Mouse (Mus musculus): ENCODE data around the gene Pla2g2c. TPM values are rescaled to one million over a fixed set of nuclear protein-coding genes. Genes with fewer than 3 reads are reported as not detected.

Gene Pla2g2c
- polyA plus RNA-seq, 1 experiment, result not detected

DNA sequence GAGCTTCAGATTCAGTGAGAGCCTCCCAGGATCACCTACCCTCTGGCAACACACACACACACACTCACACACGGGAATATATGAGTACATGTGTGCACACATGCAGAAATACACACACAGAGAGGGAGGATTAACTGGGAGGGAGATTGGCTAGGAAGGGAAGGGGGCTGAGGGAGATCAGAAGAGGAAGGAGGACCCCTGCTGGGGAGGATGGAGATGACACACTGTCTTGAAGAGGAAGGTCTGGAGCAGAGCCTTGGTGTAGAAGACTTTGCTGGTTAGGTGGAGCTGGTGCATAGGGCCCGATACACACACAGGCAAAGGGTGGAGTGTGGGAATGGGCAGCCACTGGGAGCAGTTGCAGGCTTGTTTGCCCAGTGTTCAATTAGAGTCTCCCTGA is 68.7 kb downstream of the Pla2g2c start:
- Histone ChIP-seq H3K79me3 (ENCODE audit: low read depth) (no peaks in the 10 kb centered on the region), H3K36me3 (ENCODE audit: control insufficient read depth, insufficient read depth) (no peaks in the 10 kb centered on the region), H3K79me2 (ENCODE audit: control insufficient read depth, insufficient read depth) (no peaks in the 10 kb centered on the region), H3K27me3 (ENCODE audit: control insufficient read depth, insufficient read depth, insufficient read length) (peaks cover 19% of the 10 kb centered on the region), H3K4me3 (ENCODE audit: insufficient read depth, poor library complexity, severe bottlenecking) (no peak overlapping the region), H3ac (ENCODE audit: control insufficient read depth, insufficient read length, low read depth) (no peak overlapping the region)
- TF ChIP-seq MYOD1 (IDR thresholded peaks at IDR 0.05; ENCODE audit: control insufficient read depth, insufficient read length, low read depth) (no peak), USF1 (IDR thresholded peaks at IDR 0.05; ENCODE audit: low read depth) (no peak), FOSL1 (IDR thresholded peaks at IDR 0.05; ENCODE audit: insufficient read depth, low read length, poor library complexity, severe bottlenecking) (no peak), MAX (IDR thresholded peaks at IDR 0.05) (no peak), CTCF (IDR thresholded peaks at IDR 0.05; ENCODE audit: control insufficient read depth, insufficient read depth, insufficient read length) (no peak)

DNA sequence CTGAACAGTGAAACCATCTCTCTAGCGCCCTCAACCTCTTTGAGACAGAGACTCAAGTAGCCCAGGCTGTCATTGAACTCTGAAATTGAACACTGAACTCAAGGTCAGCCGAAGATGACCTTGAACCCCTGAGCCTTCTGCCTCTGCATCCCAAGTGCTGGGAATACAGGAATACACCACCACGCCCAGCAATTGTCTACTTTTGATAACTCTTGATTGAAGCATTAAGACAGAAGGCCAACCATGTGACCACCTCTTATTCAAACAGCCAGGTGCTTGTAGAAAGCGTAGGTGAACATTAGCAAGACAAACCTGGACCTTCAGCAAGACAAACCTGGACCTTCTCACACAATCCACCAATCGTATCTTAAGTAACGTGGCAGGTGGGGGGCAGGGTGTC is 69.8 kb downstream of the Pla2g2c start:
- no peak overlapping the region for H3ac ChIP-seq (ENCODE audit: control insufficient read depth, insufficient read length, low read depth)

More for the DNA sequence above, 69.8 kb downstream of the Pla2g2c start:
- no peaks in the 10 kb centered on the region for H3K36me3 ChIP-seq (ENCODE audit: control insufficient read depth, insufficient read depth)
- H3K4me3 ChIP-seq (ENCODE audit: insufficient read depth, poor library complexity, severe bottlenecking), result no peak overlapping the region
- TF ChIP-seq MYOG (IDR thresholded peaks at IDR 0.05; ENCODE audit: control insufficient read depth, extremely low read depth, insufficient read length) (no peak), MAX (IDR thresholded peaks at IDR 0.05) (no peak), CEBPB (IDR thresholded peaks at IDR 0.05; ENCODE audit: low read depth) (no peak), CTCF (IDR thresholded peaks at IDR 0.05; ENCODE audit: control insufficient read depth, insufficient read depth, insufficient read length) (no peak), MYOD1 (IDR thresholded peaks at IDR 0.05; ENCODE audit: control insufficient read depth, insufficient read length, low read depth) (no peak), FOSL1 (IDR thresholded peaks at IDR 0.05; ENCODE audit: insufficient read depth, low read length, poor library complexity, severe bottlenecking) (no peak), USF1 (IDR thresholded peaks at IDR 0.05; ENCODE audit: low read depth) (no peak)
- no peaks in the 10 kb centered on the region for H3K79me3 ChIP-seq (ENCODE audit: low read depth)
- H3K79me2 ChIP-seq (ENCODE audit: control insufficient read depth, insufficient read depth), result no peaks in the 10 kb centered on the region
- peaks cover 19% of the 10 kb centered on the region for H3K27me3 ChIP-seq (ENCODE audit: control insufficient read depth, insufficient read depth, insufficient read length)

Other genes with a start within 250 kb of the Pla2g2c start
- gene Vwa5b1, start 88.9 kb upstream of the Pla2g2c start, polyA plus RNA-seq (2012; fragmentation: generic; extraction: Trizol), result not detected
- gene Ubxn10, start 12.4 kb downstream of the Pla2g2c start, polyA plus RNA-seq (2012; fragmentation: generic; extraction: Trizol), result not detected
- not detected for gene Pla2g2f, start 32.8 kb downstream of the Pla2g2c start, polyA plus RNA-seq (2012; fragmentation: generic; extraction: Trizol)
- gene Pla2g2d, start 50.9 kb downstream of the Pla2g2c start, polyA plus RNA-seq (2012; fragmentation: generic; extraction: Trizol), result not detected
- gene Pla2g5, start 138.7 kb downstream of the Pla2g2c start, polyA plus RNA-seq (2012; fragmentation: generic; extraction: Trizol), result 0.06 TPM
- gene Gm13030, start 149.2 kb downstream of the Pla2g2c start, polyA plus RNA-seq (2012; fragmentation: generic; extraction: Trizol), result not detected
- gene Pla2g2e, start 153.2 kb downstream of the Pla2g2c start, polyA plus RNA-seq (2012; fragmentation: generic; extraction: Trizol), result 2.5 TPM
- 9.2 TPM for gene Otud3, start 189.2 kb downstream of the Pla2g2c start, polyA plus RNA-seq (2012; fragmentation: generic; extraction: Trizol)
- not detected for gene Rnf186, start 242.3 kb downstream of the Pla2g2c start, polyA plus RNA-seq (2012; fragmentation: generic; extraction: Trizol)
- gene Tmco4, start 248.1 kb downstream of the Pla2g2c start, polyA plus RNA-seq (2012; fragmentation: generic; extraction: Trizol), result 1.8 TPM